Mouse (Mus musculus) CD4-positive helper T cell, adult 2 months (primary cell): ENCODE measurements around the gene Foxp1.
A peak's percentile ranks its signal among the peaks of the same experiment; 100 is the strongest.

Experiments
- DNase-seq: peaks from one replicate; pipeline ENCODE4 v3.0.0-alpha.2; 2012; ENCODE audit warnings: low read depth, missing footprints, low spot score

Foxp1 gene

DNA sequence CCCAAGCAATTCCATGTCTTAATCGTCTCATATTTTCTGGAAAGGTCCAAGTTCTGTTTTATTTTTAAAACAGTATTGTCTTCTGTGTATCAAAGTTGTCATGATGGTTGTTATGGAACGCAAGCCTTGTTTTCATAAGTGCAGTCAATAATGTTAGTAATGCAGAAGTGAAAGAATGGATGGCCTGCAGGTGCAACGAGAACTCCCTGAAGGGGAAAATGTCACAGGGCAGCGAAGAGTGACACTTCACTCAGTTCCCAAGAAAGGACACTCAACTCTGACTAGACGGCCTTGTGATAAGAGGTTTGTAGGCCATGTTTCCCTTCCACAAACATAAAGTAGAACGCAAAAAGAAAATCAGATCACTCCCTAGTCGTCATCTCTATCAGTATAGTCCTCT lies 469.4 kb downstream of the Foxp1 start:
- DNase-seq: no peak

DNA sequence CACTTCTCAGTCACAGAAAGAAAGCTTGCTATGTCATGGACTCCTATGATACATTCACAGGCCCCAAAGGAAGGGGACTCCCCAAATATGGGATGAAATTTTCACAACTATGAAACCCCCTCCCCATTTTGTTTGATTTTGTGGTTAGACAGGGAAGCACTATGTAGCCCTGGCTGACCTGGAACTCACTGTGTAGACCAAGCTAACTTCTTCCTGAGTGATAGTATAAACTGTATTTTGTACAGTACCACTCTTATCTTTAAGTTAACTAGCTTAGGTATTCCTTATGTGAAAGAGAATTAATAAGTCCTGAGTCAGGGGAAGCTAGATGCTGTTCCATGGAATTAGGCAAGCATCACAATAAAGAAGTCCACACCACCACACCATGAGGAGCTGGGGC lies 470.8 kb downstream of the Foxp1 start:
- DNase-seq: no peak

DNA sequence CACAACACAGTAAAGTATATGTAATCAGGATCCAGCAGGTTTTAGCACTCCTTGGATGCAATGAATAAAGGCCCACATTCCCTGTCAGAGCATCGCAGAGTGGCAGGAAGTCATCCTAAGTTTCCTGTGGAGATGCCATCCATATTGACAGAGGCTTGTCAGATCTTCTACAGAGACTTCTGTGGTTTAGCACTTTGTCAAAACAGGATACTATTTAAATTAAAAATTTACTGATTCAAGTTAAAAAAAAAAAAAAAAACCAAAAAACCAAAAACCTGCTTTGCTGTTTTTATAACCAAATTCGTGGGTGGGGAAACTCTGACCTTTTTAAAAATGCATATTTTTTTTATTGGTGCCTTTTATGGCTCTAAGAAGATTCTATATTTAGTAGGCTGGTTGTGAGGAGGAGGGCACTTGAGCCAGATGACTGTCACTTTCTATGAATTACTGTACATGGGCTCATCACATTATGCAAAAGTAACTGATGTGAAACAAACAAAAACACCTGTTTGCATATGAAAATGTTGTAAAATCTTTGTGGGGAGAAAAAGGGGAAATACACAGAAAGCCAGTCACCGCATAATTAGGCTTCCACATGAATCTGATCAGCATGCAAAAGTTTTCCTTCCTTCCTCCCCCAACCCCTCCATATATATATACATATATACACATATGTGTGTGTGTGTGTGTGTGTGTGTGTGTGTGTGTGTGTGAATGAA lies 472.1 kb downstream of the Foxp1 start:
- DNase-seq: peak; percentile 74

DNA sequence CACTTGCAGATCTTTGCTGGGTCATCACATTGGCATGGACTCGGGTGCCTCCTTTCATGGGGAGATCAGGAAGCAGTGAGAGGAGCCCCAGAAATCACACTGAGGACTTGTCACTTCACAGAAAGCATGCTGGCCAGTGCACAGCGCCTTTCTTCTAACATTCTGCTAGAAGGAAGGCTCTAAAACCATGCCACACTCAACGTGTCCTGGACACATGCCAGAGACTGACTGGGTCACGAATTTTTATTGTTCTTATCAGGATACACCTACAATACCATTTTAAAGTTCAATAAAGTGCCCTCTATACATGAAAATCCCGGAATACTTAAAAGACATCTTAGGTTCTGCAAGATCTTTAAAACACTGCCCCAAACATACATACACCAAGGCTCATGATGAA lies 475.2 kb downstream of the Foxp1 start:
- DNase-seq: no peak

DNA sequence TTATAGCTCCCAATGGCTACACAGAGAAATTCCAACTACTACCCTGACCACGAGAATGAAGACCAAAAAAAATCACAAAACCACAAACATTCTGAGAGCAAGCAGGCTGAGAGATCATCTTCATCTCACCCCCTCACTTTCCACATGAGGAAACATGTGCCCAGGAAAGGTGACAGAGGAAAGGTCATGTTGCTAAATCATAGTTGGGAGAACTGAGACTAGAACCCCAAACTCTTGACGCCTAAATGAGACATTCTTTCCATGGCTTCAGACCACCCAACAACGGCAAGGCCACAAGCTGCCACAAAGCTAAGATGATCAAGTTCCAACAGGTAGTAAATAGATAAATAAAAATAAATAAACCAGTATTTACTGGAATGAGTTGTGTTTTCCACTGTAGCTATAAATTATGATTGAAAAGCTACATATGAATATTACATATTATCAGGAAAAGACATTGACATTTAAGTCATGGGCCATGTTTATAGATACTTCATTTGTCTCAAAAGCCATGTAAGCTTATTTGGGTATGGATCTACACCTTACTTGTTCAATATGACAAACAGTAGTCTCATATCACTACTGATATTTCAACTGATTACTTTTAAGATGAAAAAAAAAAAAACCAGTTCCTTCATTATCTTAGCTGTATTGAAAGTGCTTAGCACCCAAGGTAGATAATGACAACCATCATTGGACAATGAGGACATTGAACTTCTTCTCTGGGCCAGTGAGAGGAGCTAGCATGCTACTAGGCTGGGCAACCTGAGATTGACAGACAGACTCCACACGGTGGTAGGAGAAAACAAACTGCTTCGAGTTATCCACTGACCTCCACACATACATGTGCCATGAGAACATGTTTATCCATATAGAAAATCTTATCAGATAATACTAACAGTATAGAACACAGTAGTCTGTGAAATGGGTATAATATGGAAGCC lies 476.4 kb downstream of the Foxp1 start:
- no peak for DNase-seq

DNA sequence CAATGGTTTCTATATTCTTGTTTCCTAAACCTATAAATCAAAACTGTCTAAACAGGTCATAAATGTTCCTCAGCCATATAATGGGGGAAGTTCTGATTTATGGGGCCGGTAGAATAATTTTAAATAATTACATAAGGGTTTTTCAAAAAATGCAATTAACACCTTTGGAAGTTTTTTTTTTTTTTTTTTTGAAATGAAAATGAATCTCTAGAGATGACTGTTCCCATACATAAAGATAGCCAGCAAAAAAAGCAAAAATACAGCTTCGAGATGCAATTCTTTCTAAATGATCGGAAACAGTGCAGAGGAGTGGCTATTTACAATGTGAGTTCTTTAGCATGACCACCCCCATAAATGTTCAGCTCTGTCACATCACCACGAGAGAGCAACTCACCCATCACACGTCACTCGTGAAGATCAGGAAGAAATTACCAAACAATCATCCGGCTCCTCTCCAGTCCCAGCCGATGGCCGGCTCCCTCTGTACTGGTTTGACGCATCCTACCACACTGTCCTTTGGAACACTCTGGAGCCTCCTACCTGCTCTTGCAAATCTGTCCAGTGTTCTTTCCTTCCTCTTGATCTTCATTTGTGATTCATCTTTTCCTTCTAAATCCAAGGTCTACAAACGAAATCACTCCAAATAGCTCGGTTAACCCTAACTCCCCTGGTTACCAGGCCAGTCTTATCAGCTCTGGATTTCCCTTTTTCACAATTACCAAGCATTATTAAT lies 478.4 kb downstream of the Foxp1 start:
- DNase-seq: no peak

DNA sequence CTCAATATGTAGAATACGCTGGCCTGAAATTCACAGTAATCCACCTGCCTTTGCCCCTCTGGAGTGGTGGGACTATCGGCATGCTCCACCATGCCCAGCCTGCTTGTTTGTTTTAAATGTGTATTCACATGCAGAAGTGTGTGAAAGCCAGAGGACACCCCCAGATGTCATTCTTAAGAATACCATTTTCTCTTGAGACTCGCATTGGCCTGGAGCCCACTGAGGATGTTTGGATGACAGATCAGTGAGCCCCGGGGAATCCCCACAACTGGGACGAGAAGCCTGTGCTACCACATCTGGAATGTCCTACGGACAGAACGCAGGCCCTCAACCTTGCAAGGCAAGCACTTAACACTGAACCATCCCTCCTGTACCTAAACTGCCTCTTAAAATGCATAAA lies 479.3 kb downstream of the Foxp1 start:
- no peak for DNase-seq

DNA sequence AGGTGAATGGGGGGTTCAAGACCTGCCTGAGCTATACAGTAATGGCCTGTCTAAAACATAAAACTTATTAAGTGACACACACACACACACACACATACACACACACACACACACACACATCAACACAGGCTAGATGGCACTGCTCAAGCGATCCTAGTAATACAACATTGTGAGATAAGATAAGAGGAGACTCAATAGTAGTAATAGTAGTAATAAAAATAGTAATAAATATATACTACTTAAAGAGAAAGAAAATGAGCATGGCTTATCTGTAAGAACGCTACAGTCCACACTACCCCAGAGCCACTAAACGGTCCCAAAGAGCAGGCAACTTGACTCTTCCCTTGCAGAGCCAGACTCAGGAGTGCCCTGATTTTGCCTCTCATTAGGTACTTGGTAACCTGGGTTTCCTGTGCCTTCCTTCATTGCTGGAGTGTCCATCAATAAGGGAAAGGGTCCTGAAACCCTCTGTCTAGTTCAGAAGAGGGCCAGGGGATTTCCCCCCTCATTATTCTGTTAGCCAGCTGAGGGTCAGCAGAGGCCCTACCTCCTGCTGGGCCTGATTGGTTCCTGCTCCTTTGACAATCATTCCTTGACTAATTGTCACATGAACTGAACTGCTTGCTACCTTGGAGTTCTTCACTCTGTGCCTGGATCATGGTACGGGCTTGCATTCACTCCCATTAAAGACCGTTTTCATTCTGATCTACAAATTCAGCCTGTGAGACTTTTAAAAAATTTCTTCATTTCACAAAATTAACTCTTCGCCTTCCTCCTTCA lies 480.2 kb downstream of the Foxp1 start:
- DNase-seq: no peak

DNA sequence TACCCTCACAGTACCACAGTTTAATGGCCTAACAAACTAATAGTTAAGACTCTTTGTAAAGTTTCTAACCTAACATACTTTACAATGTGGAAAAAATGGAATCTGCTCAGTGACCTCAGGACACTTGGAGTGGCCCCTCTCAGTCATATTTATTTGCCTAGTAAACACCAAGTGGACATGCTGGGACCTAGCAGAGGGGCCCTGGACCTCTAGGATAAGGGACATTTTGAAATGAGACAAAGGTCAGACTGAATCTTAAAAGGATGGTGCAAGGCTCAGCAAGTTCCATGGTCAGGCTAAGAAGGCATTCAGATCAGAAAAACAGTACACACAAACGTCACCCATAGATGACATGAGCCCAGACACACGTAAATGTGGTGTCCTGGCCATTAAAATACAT lies 483.5 kb downstream of the Foxp1 start:
- no peak for DNase-seq

DNA sequence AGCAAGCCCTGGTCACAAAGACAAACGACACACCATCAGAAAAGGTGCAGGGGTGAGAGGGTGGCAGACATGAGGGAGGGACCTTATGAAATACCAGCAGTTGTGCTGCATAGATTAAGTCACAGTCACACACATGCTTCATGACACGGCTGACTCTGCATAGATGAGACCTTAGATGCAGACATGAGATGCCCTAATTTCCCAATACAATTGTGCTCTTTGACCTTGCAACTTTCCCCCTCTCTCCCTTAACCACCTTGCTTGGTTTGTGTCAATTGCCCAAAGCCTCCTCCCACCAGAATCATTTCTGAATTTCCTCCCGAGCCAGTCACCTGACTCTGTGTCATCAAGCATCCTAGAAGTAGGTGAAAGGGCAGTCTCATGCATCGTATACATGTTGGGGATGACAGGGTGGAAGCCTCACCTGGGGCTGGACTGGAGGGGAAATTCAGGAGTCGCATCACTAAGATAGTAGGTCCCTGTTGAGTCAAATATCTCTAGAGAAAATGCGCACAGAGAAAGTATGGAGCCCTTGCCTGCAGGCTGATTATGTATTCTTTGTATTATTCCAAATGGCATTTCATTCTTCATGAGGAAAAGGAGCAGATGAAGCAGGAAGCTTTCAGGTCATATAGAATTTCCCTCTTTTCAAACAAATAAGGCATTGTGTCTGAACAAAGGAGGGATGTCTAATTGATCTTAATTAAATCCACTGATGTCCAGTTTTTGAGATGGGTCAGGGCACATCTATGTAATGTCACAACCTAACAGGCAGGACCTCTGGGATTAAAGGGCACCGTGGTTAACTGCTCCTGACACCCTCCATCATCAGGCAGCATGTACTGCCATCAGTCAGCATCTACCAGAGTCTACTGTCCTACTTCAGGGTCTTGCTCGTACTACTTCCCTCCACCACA lies 486.8 kb downstream of the Foxp1 start:
- no peak for DNase-seq

DNA sequence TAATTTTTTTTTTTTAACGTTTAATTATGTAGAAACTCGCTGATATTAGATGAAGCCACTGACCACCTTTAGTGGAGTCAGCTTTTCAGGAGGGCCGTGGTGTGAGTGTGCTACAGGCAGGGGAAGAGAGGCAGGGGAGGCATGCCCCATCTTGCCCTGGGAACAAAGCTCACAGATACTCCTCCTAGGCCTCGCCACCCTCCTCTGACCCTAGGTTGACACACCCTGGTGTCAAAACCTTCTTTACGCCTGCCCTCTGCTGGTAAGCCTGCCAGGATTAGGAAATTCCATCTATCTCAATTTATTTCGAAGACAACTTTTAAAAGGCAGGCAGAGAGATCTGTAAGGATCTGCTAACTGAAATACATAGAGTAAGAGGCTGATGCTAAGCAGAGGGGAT lies 489.5 kb downstream of the Foxp1 start:
- DNase-seq: no peak

DNA sequence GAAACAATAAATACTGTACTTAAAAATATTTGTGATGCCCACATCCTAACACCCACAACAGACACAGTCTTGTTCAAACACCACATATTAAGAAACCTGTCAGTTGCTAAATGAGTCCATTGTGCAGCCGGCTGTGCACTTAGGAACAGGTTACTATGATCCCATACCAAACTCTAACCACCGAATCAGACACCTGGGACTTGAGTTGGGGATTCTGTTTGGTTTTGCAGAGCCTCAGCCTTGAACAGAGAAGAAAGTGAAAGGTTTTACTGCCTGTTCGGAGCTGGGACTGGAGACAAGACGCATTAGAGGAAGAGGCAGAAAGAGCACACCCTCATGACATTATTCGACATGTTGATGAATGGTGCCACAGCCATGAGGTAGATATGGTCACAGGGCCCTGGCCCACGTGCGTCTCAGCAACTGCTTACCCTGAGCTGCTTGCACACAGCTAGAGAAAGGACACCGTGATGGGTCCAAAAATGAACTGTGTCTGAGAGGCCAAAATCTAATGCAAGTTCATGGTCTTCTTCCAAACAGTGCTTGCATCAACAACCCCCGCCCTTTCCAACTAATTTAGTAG lies 491.1 kb downstream of the Foxp1 start:
- peak; percentile 58 for DNase-seq

DNA sequence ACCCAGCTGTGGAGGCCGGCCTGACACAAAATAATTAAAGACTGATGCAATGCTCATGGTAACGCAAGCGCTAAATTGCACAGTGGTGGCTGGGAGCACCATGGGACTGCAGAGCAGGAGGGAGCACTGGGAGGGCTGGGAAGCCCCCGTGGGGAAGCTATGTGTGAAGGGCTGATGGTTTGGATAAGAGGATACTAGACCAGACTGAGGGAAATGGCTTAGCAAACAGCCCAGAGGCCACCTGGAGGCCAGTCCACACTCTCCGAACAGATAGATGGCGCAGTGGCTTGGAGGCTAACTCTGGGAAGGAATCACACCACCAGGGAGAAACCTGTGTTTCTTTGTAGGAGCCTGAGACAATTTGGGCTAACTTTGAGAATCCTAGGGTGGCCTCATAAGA lies 492.3 kb downstream of the Foxp1 start:
- no peak for DNase-seq

DNA sequence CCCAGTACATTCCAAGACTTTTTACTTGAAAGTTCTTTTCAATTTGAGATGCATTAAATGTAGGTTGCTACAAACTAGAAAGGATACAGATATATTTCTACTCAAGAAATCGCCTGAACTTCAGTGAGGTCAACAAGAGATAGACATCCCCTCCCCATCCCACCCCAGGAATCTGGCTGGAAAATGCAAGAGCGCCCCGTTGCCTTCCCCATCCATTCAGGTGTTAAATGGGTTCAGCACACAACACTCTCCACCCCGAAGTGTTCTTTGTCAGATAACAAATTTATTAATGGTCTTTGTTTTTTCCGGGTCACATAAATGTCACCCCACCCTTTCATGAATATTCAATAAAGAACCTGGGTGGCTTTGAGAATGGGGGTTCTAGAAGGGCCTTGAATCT lies 493.1 kb downstream of the Foxp1 start:
- no peak for DNase-seq

DNA sequence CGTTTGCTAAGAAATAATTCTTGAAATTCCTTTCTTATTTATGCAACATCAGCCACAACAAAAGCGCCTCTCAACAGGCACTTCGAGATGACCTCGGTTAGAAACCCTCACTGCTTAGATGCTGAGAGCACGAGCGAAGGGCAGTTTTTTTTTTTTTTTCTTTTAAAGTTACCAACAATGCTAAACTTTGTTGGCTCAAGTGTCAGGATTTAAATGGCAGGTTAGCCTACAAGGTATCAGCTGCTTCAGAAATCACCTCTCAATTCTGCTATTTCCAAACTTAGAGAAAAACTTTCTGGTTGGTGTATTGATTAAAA lies 493.6 kb downstream of the Foxp1 start:
- DNase-seq: no peak

DNA sequence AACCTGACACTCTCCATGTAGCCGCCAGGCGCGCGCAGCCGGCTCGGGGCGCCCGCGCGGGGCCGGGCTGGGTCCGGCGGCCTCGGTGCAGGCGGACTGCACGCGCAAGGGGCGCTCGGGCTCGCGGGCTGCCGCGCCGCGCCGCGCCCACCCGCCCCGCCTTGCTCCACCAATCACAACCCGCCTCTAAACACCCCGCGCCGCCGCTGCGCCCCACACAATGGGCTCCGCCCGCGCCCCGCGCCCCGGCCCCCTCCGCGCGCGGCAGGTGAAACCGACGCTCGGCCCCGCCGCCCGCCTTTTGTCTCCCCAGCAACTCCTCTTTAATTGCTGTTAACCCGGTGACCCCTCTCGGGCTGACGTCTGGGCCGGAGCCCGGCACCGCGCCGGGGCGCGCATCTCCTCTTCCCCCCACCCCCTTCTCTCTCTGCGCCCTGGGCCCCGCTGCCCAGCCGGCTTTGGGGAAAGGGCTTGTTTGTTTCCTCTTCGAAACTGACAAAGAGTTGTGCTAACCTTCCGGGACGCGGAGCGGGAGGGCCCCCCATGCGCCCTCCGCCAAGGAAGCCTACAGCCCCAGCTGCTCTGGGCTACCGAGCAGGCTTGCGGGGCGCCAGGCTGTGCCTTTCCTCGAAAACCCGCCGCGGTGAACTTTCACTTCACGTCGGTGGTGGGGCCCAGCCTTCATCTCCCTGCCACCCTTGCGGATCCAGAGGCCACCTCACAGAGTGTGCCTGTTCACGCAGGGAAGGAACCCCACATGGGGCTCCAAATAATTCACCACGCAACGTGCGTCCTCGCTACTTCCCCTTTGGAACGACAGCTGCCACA lies 494.1 kb downstream of the Foxp1 start:
- DNase-seq: peak; percentile 55

DNA sequence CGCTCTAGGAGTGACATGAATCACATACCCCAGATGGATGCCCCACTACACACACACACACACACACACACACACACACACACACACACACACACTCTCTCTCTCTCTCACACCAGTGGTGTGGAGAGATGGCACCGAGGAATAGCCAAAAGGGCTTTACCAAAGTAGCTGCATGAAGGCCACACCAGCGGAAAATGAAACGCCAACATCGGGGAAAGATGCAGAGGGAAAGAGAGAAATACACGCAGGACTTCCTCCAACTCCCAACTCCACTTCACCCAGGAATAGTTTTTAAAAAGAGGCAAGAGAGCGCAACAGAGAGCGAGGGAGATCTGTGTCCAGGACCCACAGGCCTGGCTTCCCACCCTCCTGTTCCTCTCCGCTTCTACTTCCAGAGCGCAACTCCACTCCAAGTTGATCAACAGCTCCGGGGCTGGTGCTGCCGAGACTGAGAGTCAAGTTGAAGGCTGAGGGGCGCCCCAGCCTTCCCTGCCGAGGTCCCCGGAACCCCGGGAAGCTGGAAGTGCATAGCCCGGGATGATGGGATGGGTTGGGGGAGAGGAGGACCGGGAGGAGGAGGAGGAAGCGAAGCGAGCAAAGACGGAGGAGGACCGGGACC lies 494.9 kb downstream of the Foxp1 start:
- peak; percentile 35 for DNase-seq

DNA sequence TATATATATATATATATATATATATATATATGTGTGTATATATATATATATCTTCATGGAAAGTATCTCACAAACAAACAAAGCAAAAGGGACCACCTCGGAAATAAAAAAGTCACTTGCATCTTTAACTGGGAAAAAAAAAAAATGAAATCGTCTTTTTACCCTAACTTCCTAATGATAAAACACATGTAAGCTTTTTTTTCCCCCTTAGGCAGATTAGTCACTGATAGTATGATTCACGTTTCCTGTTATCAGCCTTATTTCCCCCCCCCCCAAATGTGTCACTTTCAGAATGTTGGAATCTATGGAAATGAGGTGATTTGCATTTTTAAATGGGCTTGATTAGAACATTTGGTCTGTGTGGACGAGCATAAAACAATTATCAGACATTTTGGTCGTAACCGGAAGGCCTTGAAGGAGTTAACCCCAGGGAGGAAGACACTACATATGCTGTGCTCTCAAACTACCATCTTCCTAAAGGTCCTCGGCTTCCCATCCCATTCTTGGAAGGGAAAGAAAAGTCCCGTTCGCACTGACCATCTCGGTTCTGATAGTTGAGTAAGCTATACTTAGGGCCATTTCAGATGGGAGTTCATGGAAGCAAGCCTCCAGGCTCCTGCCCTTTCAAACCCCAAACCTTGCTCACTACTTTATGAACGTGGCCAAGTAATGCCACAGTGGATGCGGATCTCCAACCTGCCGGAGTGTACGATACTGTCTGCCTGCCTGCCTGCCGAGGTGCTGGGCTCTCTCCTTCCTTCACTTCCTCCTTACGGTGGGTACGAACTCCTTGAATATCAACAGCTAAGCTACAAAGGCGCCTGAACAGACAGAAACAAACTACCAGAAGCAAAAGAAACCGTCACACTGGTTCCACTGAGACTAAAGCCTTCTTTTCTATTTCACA lies 495.6 kb downstream of the Foxp1 start:
- DNase-seq: peak; percentile 48
